Mouse (Mus musculus) lung, embryonic 16.5 days (tissue): ENCODE measurements at regions not wholly inside any gene's neighbourhood (a gene's known extent, or its start where the extent isn't known, plus 50 kb on each side); places are given as distances from the start of the nearest gene placed in this dataset.

ENCODE experiments used
- ATAC-seq: fragments of 200-750 bp; cut with Nextera tagmentation; 2 replicates; pipeline ENCODE4 v1.8.0; 2017; ENCODE audit warnings: low read depth, mild to moderate bottlenecking, moderate library complexity
- H3K27ac ChIP-seq: fragments of 300-500 bp; sonication (generic); 2 replicates; pipeline ENCODE4 v1.5.1; 2014; ENCODE audit warnings: mild to moderate bottlenecking, control low read depth, low read length
- H3K27me3 ChIP-seq: fragments of 300-500 bp; sonication (generic); 2 replicates; pipeline ENCODE4 v1.6.1; 2014; ENCODE audit warnings: low read depth, low read length, mixed read lengths; ENCODE audit not compliant: control insufficient read depth, insufficient read depth
- H3K36me3 ChIP-seq: fragments of 300-500 bp; sonication (generic); 2 replicates; pipeline ENCODE4 v1.6.1; 2014; ENCODE audit warnings: low read length; ENCODE audit not compliant: control insufficient read depth, insufficient read depth
- H3K4me1 ChIP-seq: fragments of 300-500 bp; sonication (generic); replicated peaks from 2 replicates; pipeline ENCODE4 v1.6.1; 2014; ENCODE audit warnings: low read length, mixed read lengths; ENCODE audit not compliant: control insufficient read depth, insufficient read depth
- H3K4me2 ChIP-seq: fragments of 300-500 bp; sonication (generic); 2 replicates; pipeline ENCODE4 v1.6.1; 2014; ENCODE audit warnings: low read depth, low read length, control low read depth
- H3K4me3 ChIP-seq: fragments of 300-500 bp; sonication (generic); 2 replicates; pipeline ENCODE4 v1.5.1; 2014; ENCODE audit warnings: mild to moderate bottlenecking, low read length, control low read depth
- H3K9ac ChIP-seq: fragments of 300-500 bp; sonication (generic); 2 replicates; pipeline ENCODE4 v1.6.1; 2014; ENCODE audit warnings: low read length, control low read depth
- H3K9me3 ChIP-seq: fragments of 300-500 bp; sonication (generic); 2 replicates; pipeline ENCODE4 v1.6.1; 2016; ENCODE audit warnings: low read length; ENCODE audit not compliant: control insufficient read depth
- WGBS: fragments of 180-500 bp; shearing (Covaris S2); extraction: QIAGEN DNeasy Blood & Tissue Kit; methylation state at CpG from one replicate; pipeline ENCODE4 v1.1.7; 2014; 5-methylcytosine and 5-hydroxymethylcytosine counted together

GRCm38 (mm10) chr4:150787113-150787512, 66.6 kb upstream of the Errfi1 start:
- WGBS, result 37% methylated on average over 6 of the region's 6 CpGs
- H3K4me3 ChIP-seq, result no peak overlapping the region
- no peak for ATAC-seq
- no peak overlapping the region for H3K9ac ChIP-seq
- no peaks in the 10 kb centered on the region for H3K36me3 ChIP-seq
- no peak overlapping the region for H3K4me2 ChIP-seq
- no peaks in the 10 kb centered on the region for H3K27me3 ChIP-seq
- peak overlapping the region; percentile 27 for H3K27ac ChIP-seq
- peaks cover 22% of the 10 kb centered on the region for H3K4me1 ChIP-seq
- no peaks in the 10 kb centered on the region for H3K9me3 ChIP-seq

- Histone ChIP-seq H3K9ac (no peak overlapping the region), H3K36me3 (no peaks in the 10 kb centered on the region), H3K27ac (peak overlapping the region; percentile 27; the same call in 1 of the 2 replicates), H3K9me3 (no peaks in the 10 kb centered on the region), H3K4me3 (no peak overlapping the region), H3K4me1 (peaks cover 24% of the 10 kb centered on the region), H3K27me3 (no peaks in the 10 kb centered on the region), H3K4me2 (no peak overlapping the region)
- 79% methylated on average over 3 of the region's 3 CpGs for WGBS
- no peak for ATAC-seq
These were observed 67.1 kb upstream of the Errfi1 start for GRCm38 (mm10) chr4:150786651-150787050.

- Histone ChIP-seq H3K9me3 (no peaks in the 10 kb centered on the region), H3K4me1 (peaks cover 31% of the 10 kb centered on the region), H3K4me2 (no peak overlapping the region), H3K27ac (peak overlapping the region; percentile 90), H3K4me3 (no peak overlapping the region), H3K27me3 (no peaks in the 10 kb centered on the region), H3K9ac (peak overlapping the region; percentile 24; the same call in 1 of the 2 replicates), H3K36me3 (no peaks in the 10 kb centered on the region)
- WGBS, result 34% methylated on average over 14 of the region's 14 CpGs
- peak; percentile 62 for ATAC-seq
These were observed 68.9 kb upstream of the Errfi1 start for GRCm38 (mm10) chr4:150784491-150785451.

- WGBS, result 34% methylated on average over 3 of the region's 3 CpGs
- peaks cover 30% of the 10 kb centered on the region for H3K4me1 ChIP-seq
- H3K4me3 ChIP-seq, result no peak overlapping the region
- no peaks in the 10 kb centered on the region for H3K36me3 ChIP-seq
- peak; percentile 41 for ATAC-seq
- no peaks in the 10 kb centered on the region for H3K9me3 ChIP-seq
- peak overlapping the region; percentile 12; the same call in 1 of the 2 replicates for H3K9ac ChIP-seq
- H3K27ac ChIP-seq, result peak overlapping the region; percentile 89
- H3K27me3 ChIP-seq, result no peaks in the 10 kb centered on the region
- H3K4me2 ChIP-seq, result no peak overlapping the region
These were observed 72.4 kb upstream of the Errfi1 start for GRCm38 (mm10) chr4:150781304-150781703.

- Histone ChIP-seq H3K4me2 (no peak overlapping the region), H3K4me1 (peaks cover 20% of the 10 kb centered on the region), H3K36me3 (no peaks in the 10 kb centered on the region), H3K27me3 (no peaks in the 10 kb centered on the region), H3K9ac (no peak overlapping the region), H3K9me3 (peaks cover 2% of the 10 kb centered on the region), H3K27ac (no peak overlapping the region), H3K4me3 (no peak overlapping the region)
- 56% methylated on average over 5 of the region's 5 CpGs for WGBS
- ATAC-seq, result no peak
These were observed 74.4 kb upstream of the Errfi1 start for GRCm38 (mm10) chr4:150779340-150779739.

- H3K4me1 ChIP-seq, result peaks cover 18% of the 10 kb centered on the region
- no peak overlapping the region for H3K4me2 ChIP-seq
- WGBS, result 34% methylated on average over 8 of the region's 8 CpGs
- peak overlapping the region; percentile 21; the same call in 1 of the 2 replicates for H3K9ac ChIP-seq
- H3K36me3 ChIP-seq, result no peaks in the 10 kb centered on the region
- H3K9me3 ChIP-seq, result peaks cover 5% of the 10 kb centered on the region
- no peaks in the 10 kb centered on the region for H3K27me3 ChIP-seq
- no peak overlapping the region for H3K4me3 ChIP-seq
- H3K27ac ChIP-seq, result peak overlapping the region; percentile 47
- no peak for ATAC-seq
These were observed 75.0 kb upstream of the Errfi1 start for GRCm38 (mm10) chr4:150778683-150779082.

GRCm38 (mm10) chr4:150775695-150776521, 77.8 kb upstream of the Errfi1 start:
- ATAC-seq, result no peak
- 66% methylated on average over 24 of the region's 24 CpGs for WGBS
- Histone ChIP-seq H3K4me3 (no peak overlapping the region), H3K9me3 (peaks cover 8% of the 10 kb centered on the region), H3K4me2 (no peak overlapping the region), H3K9ac (no peak overlapping the region), H3K27me3 (no peaks in the 10 kb centered on the region), H3K4me1 (peaks cover 11% of the 10 kb centered on the region), H3K27ac (no peak overlapping the region), H3K36me3 (no peaks in the 10 kb centered on the region)

- H3K27ac ChIP-seq, result no peak overlapping the region
These were observed 78.4 kb upstream of the Errfi1 start for GRCm38 (mm10) chr4:150775281-150775680.

More at GRCm38 (mm10) chr4:150775281-150775680, 78.4 kb upstream of the Errfi1 start:
- Histone ChIP-seq H3K36me3 (no peaks in the 10 kb centered on the region), H3K4me3 (no peak overlapping the region), H3K9ac (no peak overlapping the region), H3K9me3 (peaks cover 8% of the 10 kb centered on the region), H3K4me2 (no peak overlapping the region), H3K4me1 (peaks cover 7% of the 10 kb centered on the region), H3K27me3 (no peaks in the 10 kb centered on the region)
- 90% methylated on average over 8 of the region's 8 CpGs for WGBS
- no peak for ATAC-seq
